Mouse (Mus musculus) liver, embryonic 14.5 days (tissue): ENCODE measurements at regions not wholly inside any gene's neighbourhood (a gene's known extent, or its start where the extent isn't known, plus 50 kb on each side); places are given as distances from the start of the nearest gene placed in this dataset.

Experiments used
- ATAC-seq: fragments of 200-750 bp; cut with Nextera tagmentation; 2 replicates; pipeline ENCODE4 v1.8.0; 2017; ENCODE audit warnings: moderate number of reproducible peaks, mild to moderate bottlenecking, moderate library complexity; ENCODE audit not compliant: insufficient read depth
- DNase-seq, 3 experiments: peaks; one replicate each; pipeline ENCODE4 v3.0.0-alpha.2; 2012 to 2013; ENCODE audit warnings: low read depth in 3 of 3, low spot score in 3 of 3
- H3K27ac ChIP-seq: fragments of 300-500 bp; sonication (generic); 2 replicates; pipeline ENCODE4 v1.5.1; 2014; ENCODE audit warnings: moderate library complexity, mild to moderate bottlenecking, control low read depth, inconsistent platforms
- H3K27me3 ChIP-seq: fragments of 300-500 bp; sonication (generic); 2 replicates; pipeline ENCODE4 v1.6.1; 2014; ENCODE audit warnings: mild to moderate bottlenecking, low read length, moderate library complexity; ENCODE audit not compliant: control insufficient read depth, insufficient read depth
- H3K36me3 ChIP-seq: fragments of 300-500 bp; sonication (generic); replicated peaks from 2 replicates; pipeline ENCODE4 v1.6.1; 2014; ENCODE audit warnings: low read depth; ENCODE audit not compliant: control insufficient read depth, insufficient read depth
- H3K4me1 ChIP-seq, 2 experiments: fragments of 200-500 bp in 1 of 2; fragments of 300-500 bp in 1 of 2; sonication (generic) in 1 of 2; replicated peaks; 2 replicates each; pipeline ENCODE4 v1.6.1; 2012 to 2014; ENCODE audit warnings: antibody characterized with exemption in 1 of 2, inconsistent platforms in 1 of 2, low read length in 1 of 2; ENCODE audit not compliant: control insufficient read depth in 2 of 2, insufficient read depth in 2 of 2
- H3K4me2 ChIP-seq: fragments of 300-500 bp; sonication (generic); 2 replicates; pipeline ENCODE4 v1.6.1; 2014; ENCODE audit warnings: low read depth, mild to moderate bottlenecking, control low read depth, moderate library complexity
- H3K4me3 ChIP-seq, 2 experiments: fragments of 200-500 bp in 1 of 2; fragments of 300-500 bp in 1 of 2; sonication (generic) in 1 of 2; 2 replicates each; pipeline ENCODE4 v1.5.1; 2012 to 2014; ENCODE audit warnings: low read depth in 2 of 2, low read length in 2 of 2, mild to moderate bottlenecking in 2 of 2, control low read depth in 1 of 2, inconsistent platforms in 1 of 2, moderate library complexity in 1 of 2; ENCODE audit not compliant: insufficient read depth in 1 of 2
- H3K9ac ChIP-seq: fragments of 300-500 bp; sonication (generic); replicated peaks from 2 replicates; pipeline ENCODE4 v1.6.1; 2014; ENCODE audit warnings: mild to moderate bottlenecking, control low read depth, moderate library complexity
- H3K9me3 ChIP-seq: fragments of 300-500 bp; sonication (generic); 2 replicates; pipeline ENCODE4 v1.6.1; 2016; ENCODE audit warnings: low read length, mixed read lengths; ENCODE audit not compliant: control insufficient read depth
- CTCF ChIP-seq: IDR thresholded peaks from 2 replicates; pipeline ENCODE4 v1.5.1; 2016; ENCODE audit warnings: antibody characterized with exemption, low read depth, control low read depth
- EP300 ChIP-seq: IDR thresholded peaks from 2 replicates; pipeline ENCODE4 v1.6.1; 2016; ENCODE audit warnings: antibody characterized with exemption, low read depth
- WGBS: fragments of 180-500 bp; shearing (Covaris S2); extraction: QIAGEN DNeasy Blood & Tissue Kit; methylation state at CpG from one replicate; pipeline ENCODE4 v1.1.7; 2014; ENCODE audit not compliant: insufficient replicate concordance; 5-methylcytosine and 5-hydroxymethylcytosine counted together

DNA sequence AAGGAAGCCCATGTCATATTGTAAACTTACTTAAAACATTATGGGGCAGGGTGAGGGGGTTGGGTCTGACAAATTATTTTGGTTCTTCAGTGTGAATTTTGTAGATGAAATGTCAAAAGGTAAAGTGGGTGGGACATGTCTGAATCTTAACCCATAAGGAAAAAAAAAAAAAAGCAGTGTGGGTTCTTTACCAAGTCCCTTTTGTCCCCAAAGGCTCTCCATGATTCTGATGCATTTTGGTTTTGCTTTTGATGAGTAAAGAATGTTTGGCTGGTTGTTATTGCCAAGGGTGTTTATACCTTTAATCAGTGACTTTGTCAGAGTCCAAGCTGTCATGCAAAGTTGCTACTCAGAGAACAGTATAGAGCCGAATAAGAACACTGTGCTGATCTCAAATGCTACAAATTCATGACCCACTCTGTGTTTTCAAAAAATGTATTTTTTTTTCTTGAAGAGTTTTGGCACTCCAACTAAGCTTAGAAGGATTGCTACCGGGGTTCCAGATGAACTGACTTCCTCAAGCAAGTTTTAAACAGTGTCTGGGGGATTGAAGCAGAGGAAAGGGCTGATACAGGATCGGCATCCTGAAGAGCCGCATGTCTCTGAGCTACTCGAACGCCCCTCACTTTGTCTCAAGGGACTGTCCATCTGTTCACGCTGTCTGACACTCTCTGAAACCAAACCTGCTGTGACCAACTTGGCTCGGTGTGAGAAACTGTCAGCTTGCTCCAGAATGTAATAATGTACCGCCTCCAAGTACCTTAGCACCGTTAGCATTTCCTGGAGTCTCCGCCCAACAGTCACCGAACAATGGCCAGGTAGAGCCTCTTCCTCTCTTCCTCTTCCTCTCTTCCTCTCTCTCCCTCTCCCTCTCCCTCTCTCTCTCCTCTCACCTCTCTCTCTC lies 619.8 kb upstream of the Gm10131 start:
- no peak overlapping the region for H3K27ac ChIP-seq
- no peaks in the 10 kb centered on the region for H3K36me3 ChIP-seq
- H3K9me3 ChIP-seq: no peaks in the 10 kb centered on the region
- H3K4me2 ChIP-seq: no peak overlapping the region
- no peaks in the 10 kb centered on the region; a peak in 1 of 4 replicates for H3K4me1 ChIP-seq
- ATAC-seq (no peak), DNase-seq (no peak)
- H3K27me3 ChIP-seq: no peaks in the 10 kb centered on the region
- no peak overlapping the region for H3K9ac ChIP-seq
- no peak overlapping the region for H3K4me3 ChIP-seq
- TF ChIP-seq EP300 (no peak), CTCF (no peak)
- WGBS: 10% methylated on average over 12 of the region's 12 CpGs

DNA sequence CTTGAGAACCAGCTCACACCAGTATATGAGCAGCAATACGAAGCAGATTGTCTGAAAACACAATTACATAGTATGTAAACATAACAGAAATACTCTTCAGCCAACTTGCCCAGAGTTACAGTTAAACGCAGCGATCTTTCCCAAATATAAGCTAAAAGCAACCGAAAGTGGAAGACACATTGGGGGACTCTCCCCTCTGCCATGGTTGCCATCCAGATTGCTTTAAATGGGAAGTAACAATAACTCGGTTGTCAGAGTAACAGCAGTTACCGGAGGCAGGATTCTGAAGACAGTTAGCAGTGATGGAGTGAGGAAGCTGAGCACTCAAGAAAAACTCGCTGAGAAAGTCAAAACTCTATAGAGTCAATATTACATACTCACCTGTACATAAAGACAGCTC lies 618.0 kb upstream of the Gm10131 start:
- H3K9ac ChIP-seq: no peak overlapping the region
- TF ChIP-seq CTCF: no peak
- TF ChIP-seq EP300: no peak

DNA sequence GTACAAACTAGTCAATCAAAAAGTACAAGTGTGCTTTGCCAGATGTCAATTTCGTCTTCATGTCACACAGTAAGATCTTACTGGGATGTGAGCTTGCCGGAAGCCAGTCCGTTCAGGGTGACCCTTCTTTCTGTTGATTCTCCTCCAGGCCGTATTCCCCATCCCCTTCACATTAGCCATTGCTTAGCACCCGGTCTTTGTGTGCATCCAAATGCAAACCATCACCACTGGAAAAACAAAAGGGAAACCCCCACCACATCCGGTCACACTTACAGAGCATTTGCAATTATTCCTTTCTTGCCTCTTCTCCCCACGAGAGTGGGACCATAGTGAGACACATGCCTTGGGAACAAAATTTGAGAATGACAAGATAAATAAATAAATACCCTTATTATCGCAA lies 616.2 kb upstream of the Gm10131 start:
- 55% methylated on average over 8 of the region's 8 CpGs for WGBS
- no peak for DNase-seq
- H3K9ac ChIP-seq: no peak overlapping the region

More for the DNA sequence above, 618.0 kb upstream of the Gm10131 start:
- H3K36me3 ChIP-seq: no peaks in the 10 kb centered on the region
- DNase-seq: no peak
- WGBS: 66% methylated on average over 7 of the region's 7 CpGs
- H3K4me2 ChIP-seq: no peak overlapping the region
- no peaks in the 10 kb centered on the region for H3K27me3 ChIP-seq
- ATAC-seq: no peak
- no peaks in the 10 kb centered on the region for H3K9me3 ChIP-seq
- H3K4me1 ChIP-seq: no peaks in the 10 kb centered on the region; a peak in 1 of 4 replicates
- H3K4me3 ChIP-seq: no peak overlapping the region
- H3K27ac ChIP-seq: no peak overlapping the region

DNA sequence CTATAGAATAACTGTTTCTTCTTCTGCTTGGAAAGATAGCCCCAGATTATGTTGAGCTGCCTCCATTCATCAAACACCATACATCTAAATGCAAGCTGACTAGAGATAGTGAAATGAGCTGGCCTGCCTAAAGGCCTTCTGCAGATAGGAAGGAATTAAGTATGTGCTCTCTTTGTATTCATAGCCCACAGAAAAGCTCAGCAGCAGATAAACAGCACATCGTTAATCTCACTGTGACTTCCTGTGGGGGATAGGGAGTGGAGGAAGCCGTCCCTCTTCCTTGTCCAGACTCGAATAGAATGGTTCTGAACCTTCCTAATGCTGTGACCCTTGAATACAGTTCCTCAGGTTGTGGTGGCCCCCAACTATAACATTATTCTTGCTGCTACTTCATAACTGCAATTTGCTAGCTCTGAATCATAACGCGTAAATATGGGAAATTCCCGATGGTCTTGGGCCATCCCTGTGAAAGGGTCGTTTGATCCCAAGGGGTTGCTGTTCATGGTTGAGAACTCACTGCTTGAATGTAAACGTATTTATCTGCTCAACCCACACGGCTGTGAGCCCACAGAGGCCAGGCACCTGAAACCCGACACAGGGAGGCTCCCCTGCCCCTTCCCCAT lies 614.7 kb upstream of the Gm10131 start:
- TF ChIP-seq EP300 (no peak), CTCF (no peak)
- H3K9me3 ChIP-seq: no peaks in the 10 kb centered on the region
- H3K27ac ChIP-seq: no peak overlapping the region
- WGBS: 31% methylated on average over 10 of the region's 10 CpGs
- H3K27me3 ChIP-seq: no peaks in the 10 kb centered on the region
- H3K9ac ChIP-seq: no peak overlapping the region
- H3K4me3 ChIP-seq: no peak overlapping the region
- no peak overlapping the region for H3K4me2 ChIP-seq
- H3K4me1 ChIP-seq: no peaks in the 10 kb centered on the region
- ATAC-seq: no peak
- DNase-seq: no peak
- no peaks in the 10 kb centered on the region for H3K36me3 ChIP-seq

More for the DNA sequence above, 616.2 kb upstream of the Gm10131 start:
- H3K4me1 ChIP-seq: no peaks in the 10 kb centered on the region; a peak in 1 of 4 replicates
- ATAC-seq: no peak
- no peak overlapping the region for H3K4me2 ChIP-seq
- no peak overlapping the region for H3K27ac ChIP-seq
- H3K27me3 ChIP-seq: no peaks in the 10 kb centered on the region
- no peak overlapping the region for H3K4me3 ChIP-seq
- H3K9me3 ChIP-seq: no peaks in the 10 kb centered on the region
- H3K36me3 ChIP-seq: no peaks in the 10 kb centered on the region
- TF ChIP-seq EP300 (no peak), CTCF (no peak)

- no peak for ATAC-seq
- WGBS: 42% methylated on average over 4 of the region's 4 CpGs
Measured at GRCm38 (mm10) chr8:34725546-34725945, 614.0 kb upstream of the Gm10131 start.

More at GRCm38 (mm10) chr8:34725546-34725945, 614.0 kb upstream of the Gm10131 start:
- no peaks in the 10 kb centered on the region for H3K4me1 ChIP-seq
- H3K36me3 ChIP-seq: no peaks in the 10 kb centered on the region
- no peak overlapping the region for H3K9ac ChIP-seq
- H3K27me3 ChIP-seq: no peaks in the 10 kb centered on the region
- H3K4me3 ChIP-seq: no peak overlapping the region
- no peaks in the 10 kb centered on the region for H3K9me3 ChIP-seq
- DNase-seq: no peak
- no peak for TF ChIP-seq CTCF
- H3K27ac ChIP-seq: no peak overlapping the region
- H3K4me2 ChIP-seq: no peak overlapping the region
